Mouse (Mus musculus) CH12.LX (cell line): ENCODE measurements around the gene Abhd14a. TPM values are rescaled to one million over a fixed set of nuclear protein-coding genes. Genes with fewer than 3 reads are reported as not detected.

Experiments
- DNase-seq: peaks from one replicate; pipeline ENCODE4 v3.0.0-alpha.2; 2013; ENCODE audit errors: extremely low read depth
- H3K27ac ChIP-seq: 2 replicates; pipeline ENCODE4 v1.5.1; 2012; ENCODE audit warnings: low read depth, mild to moderate bottlenecking, control low read depth, moderate library complexity; ENCODE audit not compliant: insufficient read depth
- H3K27me3 ChIP-seq: replicated peaks from 2 replicates; pipeline ENCODE3; 2012; ENCODE audit warnings: inconsistent platforms
- H3K36me3 ChIP-seq, 2 experiments: replicated peaks in 1 of 2; 2 replicates each; pipeline versions ENCODE3 to v1.6.1; 2012; ENCODE audit warnings: inconsistent platforms in 1 of 2, low read length in 1 of 2, mild to moderate bottlenecking in 1 of 2, mixed read lengths in 1 of 2, moderate library complexity in 1 of 2; ENCODE audit not compliant: control insufficient read depth in 1 of 2, insufficient read depth in 1 of 2
- H3K4me1 ChIP-seq, 2 experiments: 2 replicates each; pipeline ENCODE4 v1.6.1; 2012; ENCODE audit warnings: inconsistent platforms in 1 of 2, moderate library complexity in 1 of 2; ENCODE audit not compliant: insufficient read depth in 2 of 2, control insufficient read depth in 1 of 2
- H3K4me2 ChIP-seq: 2 replicates; pipeline ENCODE4 v1.6.1; 2012; ENCODE audit warnings: low read depth, mild to moderate bottlenecking, control low read depth; ENCODE audit not compliant: poor library complexity, insufficient read depth, severe bottlenecking
- H3K4me3 ChIP-seq, 3 experiments: fragments of 150-350 bp in 1 of 3; sonication (generic) in 1 of 3; replicated peaks in 1 of 3; 2 replicates each; pipeline versions ENCODE3 to v1.5.1; 2011 to 2012; ENCODE audit warnings: low read depth in 2 of 3, low read length in 2 of 3, mild to moderate bottlenecking in 2 of 3, moderate library complexity in 2 of 3, control low read depth in 1 of 3, improper control_type of control experiment in 1 of 3, inconsistent platforms in 1 of 3, mixed read lengths in 1 of 3; ENCODE audit not compliant: poor library complexity in 1 of 3
- H3K79me2 ChIP-seq: replicated peaks from 2 replicates; pipeline ENCODE4 v1.6.1; 2012; ENCODE audit warnings: mild to moderate bottlenecking, moderate library complexity; ENCODE audit not compliant: control insufficient read depth, poor library complexity, insufficient read depth, severe bottlenecking; ENCODE audit errors: extremely low read depth
- H3K9ac ChIP-seq: 2 replicates; pipeline ENCODE4 v1.6.1; 2012; ENCODE audit warnings: low read depth, mild to moderate bottlenecking, control low read depth, moderate library complexity; ENCODE audit not compliant: insufficient read depth
- H3K9me3 ChIP-seq: replicated peaks from 2 replicates; pipeline ENCODE3; 2012; ENCODE audit warnings: low read length, inconsistent platforms, mixed read lengths
- CHD1 ChIP-seq: IDR thresholded peaks from 2 replicates; pipeline ENCODE4 v1.6.1; 2012; ENCODE audit warnings: low read depth, low read length, improper control_type of control experiment, inconsistent platforms
- CHD2 ChIP-seq: IDR thresholded peaks from 2 replicates; pipeline ENCODE4 v1.6.1; 2011; ENCODE audit warnings: low read length, improper control_type of control experiment
- E2F4 ChIP-seq: IDR thresholded peaks from 2 replicates; pipeline ENCODE4 v1.6.1; 2011; ENCODE audit warnings: low read depth, low read length, improper control_type of control experiment; ENCODE audit not compliant: insufficient replicate concordance
- ETS1 ChIP-seq: conservative IDR thresholded peaks from 2 replicates; pipeline ENCODE4 v1.6.1; 2012; ENCODE audit warnings: low read depth, mild to moderate bottlenecking, inconsistent platforms, low read length, improper control_type of control experiment, moderate library complexity
- GABPA ChIP-seq: IDR thresholded peaks from 2 replicates; pipeline ENCODE4 v1.6.1; 2012; ENCODE audit warnings: low read depth, low read length, improper control_type of control experiment, inconsistent platforms; ENCODE audit not compliant: insufficient replicate concordance
- HCFC1 ChIP-seq: IDR thresholded peaks from 2 replicates; pipeline ENCODE4 v1.6.1; 2012; ENCODE audit warnings: low read depth, mild to moderate bottlenecking, inconsistent platforms, low read length, improper control_type of control experiment
- KAT2A ChIP-seq: IDR thresholded peaks from 2 replicates; pipeline ENCODE4 v1.6.1; 2012; ENCODE audit warnings: low read length, improper control_type of control experiment, inconsistent platforms; ENCODE audit not compliant: insufficient replicate concordance
- MXI1 ChIP-seq: IDR thresholded peaks from 2 replicates; pipeline ENCODE4 v1.6.1; 2011; ENCODE audit warnings: mild to moderate bottlenecking, low read depth, low read length, improper control_type of control experiment
- NELFE ChIP-seq: IDR thresholded peaks from 2 replicates; pipeline ENCODE4 v1.6.1; 2011; ENCODE audit warnings: low read depth, low read length, improper control_type of control experiment
- NRF1 ChIP-seq: IDR thresholded peaks from 2 replicates; pipeline ENCODE4 v1.6.1; 2014; ENCODE audit warnings: low read depth, mild to moderate bottlenecking, inconsistent platforms, low read length, improper control_type of control experiment, moderate library complexity
- POLR2A ChIP-seq: IDR thresholded peaks from 2 replicates; pipeline ENCODE4 v1.6.1; 2011; ENCODE audit warnings: low read depth, mild to moderate bottlenecking, improper control_type of control experiment, low read length
- SIN3A ChIP-seq: IDR thresholded peaks from 2 replicates; pipeline ENCODE4 v1.6.1; 2012; ENCODE audit warnings: low read length, improper control_type of control experiment, inconsistent platforms
- SMC3 ChIP-seq: IDR thresholded peaks from 2 replicates; pipeline ENCODE4 v1.6.1; 2011; ENCODE audit warnings: low read depth, low read length, improper control_type of control experiment
- TCF12 ChIP-seq: IDR thresholded peaks from 2 replicates; pipeline ENCODE4 v1.6.1; 2014; ENCODE audit warnings: low read depth, mild to moderate bottlenecking, inconsistent platforms, low read length, improper control_type of control experiment
- UBTF ChIP-seq: IDR thresholded peaks from 2 replicates; pipeline ENCODE4 v1.6.1; 2012; ENCODE audit warnings: low read depth, mild to moderate bottlenecking, inconsistent platforms, low read length, improper control_type of control experiment, moderate library complexity
- ZC3H11A ChIP-seq: IDR thresholded peaks from 2 replicates; pipeline ENCODE4 v1.6.1; 2012; ENCODE audit warnings: low read depth, mild to moderate bottlenecking, inconsistent platforms, low read length, improper control_type of control experiment
- dilution Hi-C: fragments of 300-500 bp; cut with MboI; formaldehyde crosslinking; loops from 2 replicates; pipeline ENCODE4 v1.14.3; 2020; ENCODE audit warnings: low sequenced_read_pairs; ENCODE audit not compliant: extremely low pct_unique_long_range_greater_than_20kb, extremely low pct_ligation_motif_present
- in situ Hi-C: fragments of 300-500 bp; cut with MboI; formaldehyde crosslinking; loops from 3 replicates; pipeline ENCODE4 v1.14.3; 2019; ENCODE audit warnings: low sequenced_read_pairs, low pct_ligation_motif_present, low pct_unique_long_range_greater_than_20kb, mixed read lengths
- polyA plus RNA-seq: library from polyadenylated mRNA; unstranded; fragments of >175 nt; gene quantifications from 2 replicates; pipeline ENCODE4 v1.2.1, GENCODE M21; 2012; ENCODE audit warnings: low read depth; ENCODE audit not compliant: insufficient read length
- total RNA-seq, 2 experiments: library from RNA; depleted of rRNA; stranded (reverse); fragments of 300-350 nt in 1 of 2; fragments of >200 nt in 1 of 2; gene quantifications; 2 replicates each; pipeline ENCODE4 v1.2.3; 2012 to 2014

Abhd14a gene
- total and polyA plus RNA-seq, 3 experiments = 18.2 to 23.3 (median 20.4) TPM

DNA sequence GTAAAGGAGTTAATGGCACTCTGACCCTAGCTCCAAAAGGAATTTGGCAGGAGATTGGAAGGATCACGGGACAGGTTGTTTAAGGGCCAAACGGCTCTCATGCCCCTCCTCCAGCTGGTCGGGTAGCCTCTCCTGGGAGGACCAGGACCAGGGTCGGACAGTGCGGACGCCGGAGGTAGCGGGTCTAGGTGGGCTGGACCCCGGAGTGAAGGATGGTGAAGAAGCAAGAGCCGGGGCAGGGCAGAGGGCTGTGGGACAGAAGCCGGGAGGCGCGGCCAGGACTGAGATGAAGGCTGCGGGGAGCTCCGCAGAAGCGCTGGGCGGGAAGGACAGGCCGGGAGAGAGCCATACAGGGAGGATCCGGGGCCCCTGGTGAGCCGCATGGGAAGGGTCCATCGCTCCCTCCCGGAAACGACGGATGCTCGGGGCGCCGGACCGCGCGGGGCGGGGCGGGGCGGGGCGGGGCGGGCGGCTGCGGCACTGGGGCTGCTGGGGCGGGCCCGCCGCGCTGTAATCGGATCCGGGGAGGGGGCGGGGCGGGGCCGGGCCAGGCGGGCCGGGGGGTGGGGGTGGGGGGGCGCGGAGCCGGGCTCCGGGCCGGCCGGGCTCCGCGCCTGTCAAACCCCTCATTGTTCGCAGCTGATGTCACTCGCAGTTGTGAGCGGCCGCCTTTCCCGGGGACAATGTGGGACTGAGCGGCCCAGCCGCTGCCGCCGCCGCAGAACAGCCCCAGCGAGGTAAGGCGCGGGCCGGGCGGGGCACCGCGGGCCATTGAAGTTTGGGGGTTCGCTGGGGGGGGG, 6.0 kb upstream of the Abhd14a start, which contains the start of gene Pcbp4:
Gene Pcbp4, plus strand, starts transcription at position 21 of the 800 bp plus-strand sequence.
- no peaks in the 10 kb centered on the region for H3K27me3 ChIP-seq
- peaks cover 27 to 70% of the 10 kb centered on the region in 2 experiments for H3K4me1 ChIP-seq
- H3K79me2 ChIP-seq = no peaks in the 10 kb centered on the region
- DNase-seq = no peak
- peak within 1 kb of the TSS; percentile 85 for H3K4me2 ChIP-seq
- H3K9me3 ChIP-seq = no peaks in the 10 kb centered on the region
- no peak within 1 kb of the TSS for H3K27ac ChIP-seq
- no peak for TF ChIP-seq UBTF
- TF ChIP-seq E2F4 = no peak
- no peak for TF ChIP-seq GABPA
- TF ChIP-seq ETS1 = no peak
- no peak for TF ChIP-seq CHD1
- 0 out of 2 replicates have a peak, but pooled peaks have one; percentile 7 for TF ChIP-seq TCF12
- TF ChIP-seq NRF1 = no peak
- TF ChIP-seq POLR2A = peak; percentile 67
- no peak for TF ChIP-seq SMC3
- no peak for TF ChIP-seq ZC3H11A
- peak; percentile 74 for TF ChIP-seq NELFE
- TF ChIP-seq HCFC1 = peak; percentile 36; the same call in 1 of the 2 replicates
- TF ChIP-seq SIN3A = peak; percentile 14; the same call in 1 of the 2 replicates
- dilution Hi-C loops = no loop called here
- H3K4me3 ChIP-seq = peak within 1 kb of the TSS; percentile 71 to 75 (median 71)
- peaks cover 0 to 47% of the 10 kb centered on the region in 2 experiments for H3K36me3 ChIP-seq
- peak within 1 kb of the TSS; percentile 92 for H3K9ac ChIP-seq
- in situ Hi-C loops = no loop called here

DNA sequence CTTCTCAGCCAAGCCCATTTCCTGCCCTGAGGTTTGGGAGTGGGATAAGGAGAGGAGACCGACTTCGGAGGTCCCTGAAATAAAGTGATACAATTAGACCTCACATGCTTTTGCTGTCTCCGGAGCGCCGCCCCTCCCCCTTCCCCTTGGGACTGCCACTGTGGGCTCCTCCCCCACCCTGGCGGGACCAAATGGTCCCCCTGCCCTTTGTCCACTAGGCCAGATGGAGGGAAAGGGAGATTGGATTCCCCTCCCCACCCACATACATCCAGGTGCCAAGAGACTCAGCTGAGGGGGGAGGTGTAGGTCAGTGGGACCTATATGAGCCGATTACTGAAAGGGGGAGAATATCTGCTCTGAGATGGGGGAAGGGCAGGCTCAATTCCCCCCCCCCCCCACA, 5.3 kb upstream of the Abhd14a start:
- H3K79me2 ChIP-seq = no peaks in the 10 kb centered on the region
- peaks cover 29 to 69% of the 10 kb centered on the region in 2 experiments for H3K4me1 ChIP-seq
- peaks cover 0 to 40% of the 10 kb centered on the region in 2 experiments for H3K36me3 ChIP-seq
- no peaks in the 10 kb centered on the region for H3K27me3 ChIP-seq
- TF ChIP-seq NRF1 (0 out of 2 replicates have a peak, but pooled peaks have one; percentile 1), CHD2 (peak; percentile 95), KAT2A (0 out of 2 replicates have a peak, but pooled peaks have one; percentile 35), MXI1 (no peak)
- dilution Hi-C loops (no loop called here), in situ Hi-C loops (no loop called here)
- peak overlapping the region; percentile 85 for H3K4me2 ChIP-seq
- H3K9me3 ChIP-seq = no peaks in the 10 kb centered on the region
- H3K9ac ChIP-seq = peak overlapping the region; percentile 45
- no peak overlapping the region for H3K27ac ChIP-seq
- peak overlapping the region; percentile 69 to 71 (median 71) for H3K4me3 ChIP-seq
- DNase-seq = no peak
